ENCODE assay signal across 9 mouse cellular contexts in the genomic region with DNA sequence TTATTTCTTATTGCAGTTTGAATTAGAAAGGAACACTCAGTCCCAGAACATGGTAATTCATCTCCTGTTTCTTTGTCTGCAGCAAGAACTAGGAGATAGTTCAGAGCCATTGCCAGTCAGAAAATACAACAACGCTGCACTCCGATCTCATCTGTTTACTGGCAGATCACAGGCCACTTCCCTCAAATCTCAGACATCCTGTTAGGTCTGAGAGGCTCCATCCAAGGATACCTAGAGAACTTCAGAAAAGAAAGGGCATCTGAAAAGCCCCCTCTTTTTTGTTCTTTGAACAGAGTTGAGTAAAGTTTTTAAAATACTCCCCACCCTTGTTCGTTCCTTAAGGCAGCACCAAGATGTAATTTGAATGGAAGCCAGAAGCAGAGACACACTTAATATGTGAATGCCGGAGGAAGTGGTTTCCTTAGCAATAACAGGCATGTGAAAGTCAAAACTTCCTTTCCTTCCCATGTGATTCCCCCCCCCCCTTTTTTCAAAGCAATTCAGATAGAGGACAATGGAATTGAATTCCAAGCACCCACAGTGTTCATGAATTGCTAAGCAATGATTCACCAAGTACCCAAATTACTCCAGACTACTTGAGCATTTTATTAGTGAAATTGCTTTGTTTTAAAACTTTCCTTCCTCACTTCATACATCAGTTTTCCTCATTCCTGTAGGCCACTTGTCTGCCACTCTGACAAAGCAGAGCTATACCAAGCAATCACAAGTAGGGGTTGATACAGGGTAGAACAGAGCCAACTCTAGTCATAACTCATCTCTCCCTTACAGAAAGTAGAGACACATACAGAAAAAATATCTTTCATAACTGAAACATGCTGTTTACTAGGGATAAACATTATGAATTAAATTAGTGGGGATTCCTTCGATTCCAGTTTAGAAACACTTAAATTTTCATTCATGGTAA.
DNase-seq lines count a peak whose midpoint lies in the region; ATAC-seq and TF ChIP-seq lines count a peak whose summit lies in the region.
"Had no signal": no experiment of that assay in that cellular context is flagged by ENCODE, and none has a peak within 500 bp of the region (broad histone marks: within the 10 kb centered on the region; RNA-seq: fewer than 3 reads in every experiment).

No protein-coding gene starts in this region.

- WGBS in intestine, embryonic 14.5 days, result 38% methylated on average over 5 of the region's 5 CpGs
- 54% methylated on average over 5 of the region's 5 CpGs for WGBS in intestine, postnatal 0 days
- 39% methylated on average over 5 of the region's 5 CpGs for WGBS in kidney, postnatal 0 days

- no peak for ATAC-seq in intestine, embryonic 14.5 days (replicated peaks; ENCODE audit: low FRiP score, low TSS enrichment, low read depth)
- ATAC-seq in intestine, postnatal 0 days, result no peak
- no peak for ATAC-seq in kidney, postnatal 0 days (replicated peaks; ENCODE audit: low FRiP score, low read depth)
- ATAC-seq in megakaryocyte, adult 5-6 weeks (ENCODE audit: poor library complexity, severe bottlenecking), result no peak

- H3K9ac ChIP-seq in intestine, embryonic 14.5 days (ENCODE audit: low read length), result no peak overlapping the region
- no peak overlapping the region for H3K9ac ChIP-seq in intestine, postnatal 0 days (ENCODE audit: low read depth, low read length)
- H3K9ac ChIP-seq in kidney, postnatal 0 days (ENCODE audit: low read depth, low read length), result no peak overlapping the region
- H3K9ac ChIP-seq: liver, embryonic 15.5 days had no signal

- no peaks in the 10 kb centered on the region for H3K9me3 ChIP-seq in intestine, embryonic 14.5 days (ENCODE audit: control insufficient read depth, low read length)
- H3K9me3 ChIP-seq in intestine, postnatal 0 days (ENCODE audit: control insufficient read depth), result no peaks in the 10 kb centered on the region
- no peaks in the 10 kb centered on the region for H3K9me3 ChIP-seq in kidney, postnatal 0 days (replicated peaks; ENCODE audit: low read length)
- H3K9me3 ChIP-seq: liver, embryonic 15.5 days had no signal

- TF ChIP-seq CTCF in intestine, postnatal 0 days (IDR thresholded peaks at IDR 0.05; ENCODE audit: low read depth), result no peak
- no peak for TF ChIP-seq CTCF in kidney, postnatal 0 days (IDR thresholded peaks at IDR 0.05; ENCODE audit: low read depth)

- peak overlapping the region; percentile 11; the same call in 1 of the 2 replicates for H3K4me2 ChIP-seq in intestine, embryonic 14.5 days (ENCODE audit: low read length)
- H3K4me2 ChIP-seq in intestine, postnatal 0 days (replicated peaks; ENCODE audit: low read depth), result no peak overlapping the region
- H3K4me2 ChIP-seq in kidney, postnatal 0 days (ENCODE audit: low read length), result no peak overlapping the region
- H3K4me2 ChIP-seq: liver, embryonic 15.5 days had no signal

- H3K27ac ChIP-seq in intestine, embryonic 14.5 days (ENCODE audit: low read depth), result peak overlapping the region; percentile 43; the same call in 1 of the 2 replicates
- H3K27ac ChIP-seq in intestine, postnatal 0 days (ENCODE audit: low read depth, low read length), result no peak overlapping the region
- peak overlapping the region; percentile 28; the same call in 1 of the 2 replicates for H3K27ac ChIP-seq in kidney, postnatal 0 days
- H3K27ac ChIP-seq: liver, embryonic 15.5 days had no signal

- no peak for DNase-seq in intestine, embryonic 14.5 days (ENCODE audit: low spot score)
- DNase-seq in NIH3T3 (ENCODE audit: low read depth), result peak; percentile 62
- peak; percentile 74 for DNase-seq in heart, adult 8-10 months (ENCODE audit: low spot score)
- DNase-seq in kidney, postnatal 0 days (ENCODE audit: low spot score), result peak; percentile 78
- DNase-seq in thymus, adult 18-20 months, result no peak
- DNase-seq in cerebellum, adult 11 months, result no peak

- H3K36me3 ChIP-seq in intestine, embryonic 14.5 days (ENCODE audit: control insufficient read depth, insufficient read depth, low read length), result no peaks in the 10 kb centered on the region
- H3K36me3 ChIP-seq in intestine, postnatal 0 days (ENCODE audit: control insufficient read depth, insufficient read depth), result no peaks in the 10 kb centered on the region
- H3K36me3 ChIP-seq in kidney, postnatal 0 days (ENCODE audit: insufficient read depth, low read length), result no peaks in the 10 kb centered on the region
- H3K36me3 ChIP-seq: liver, embryonic 15.5 days had no signal

- H3K4me3 ChIP-seq in intestine, embryonic 14.5 days (ENCODE audit: low read depth, low read length), result no peak overlapping the region
- no peak overlapping the region for H3K4me3 ChIP-seq in intestine, postnatal 0 days (ENCODE audit: low read depth, low read length)
- no peak overlapping the region for H3K4me3 ChIP-seq in kidney, postnatal 0 days (replicated peaks; ENCODE audit: low read depth, low read length)
- H3K4me3 ChIP-seq: liver, embryonic 15.5 days had no signal

- H3K27me3 ChIP-seq in intestine, embryonic 14.5 days (replicated peaks; ENCODE audit: control insufficient read depth, insufficient read depth, low read length), result no peaks in the 10 kb centered on the region
- H3K27me3 ChIP-seq in intestine, postnatal 0 days (replicated peaks; ENCODE audit: control insufficient read depth, insufficient read depth, low read length), result no peaks in the 10 kb centered on the region
- H3K27me3 ChIP-seq in kidney, postnatal 0 days (ENCODE audit: insufficient read depth, low read length), result no peaks in the 10 kb centered on the region
- H3K27me3 ChIP-seq: liver, embryonic 15.5 days had no signal

- no peaks in the 10 kb centered on the region for H3K4me1 ChIP-seq in intestine, embryonic 14.5 days (replicated peaks; ENCODE audit: control insufficient read depth, insufficient read depth, low read length)
- H3K4me1 ChIP-seq in intestine, postnatal 0 days (replicated peaks; ENCODE audit: control insufficient read depth, insufficient read depth, low read length), result no peaks in the 10 kb centered on the region
- no peaks in the 10 kb centered on the region for H3K4me1 ChIP-seq in kidney, postnatal 0 days (replicated peaks; ENCODE audit: insufficient read depth, low read length)
- H3K4me1 ChIP-seq: liver, embryonic 15.5 days had no signal

Comparison
In these comparisons a context has a peak if more than half of its experiments do, and no peak if none do; other contexts are left out.
1. DNase-seq: peak in NIH3T3 (single experiment), heart, adult 8-10 months (single experiment) and kidney, postnatal 0 days (single experiment); none in intestine, embryonic 14.5 days (single experiment), thymus, adult 18-20 months (0 of 2) and cerebellum, adult 11 months (single experiment).